Mouse (Mus musculus) spleen, adult 2 months (tissue): ENCODE measurements around the gene Tmem119.

Experiments used
- CTCF ChIP-seq: fragments of 200-500 bp; IDR thresholded peaks from 2 replicates; pipeline ENCODE4 v1.5.1; 2011; ENCODE audit warnings: mild to moderate bottlenecking, inconsistent platforms; ENCODE audit not compliant: insufficient read depth, insufficient read length, insufficient replicate concordance; ENCODE audit errors: extremely low read depth
- POLR2A ChIP-seq: fragments of 200-500 bp; IDR thresholded peaks from 2 replicates; pipeline ENCODE4 v1.6.1; 2011; ENCODE audit warnings: low read depth, low read length, inconsistent platforms

GRCm38 (mm10) chr5:113773664-113774063 lies 26.7 kb downstream of the Tmem119 start:
- TF ChIP-seq CTCF (peak; percentile 99), POLR2A (no peak)
